Mouse (Mus musculus) limb, embryonic 13.5 days (tissue): ENCODE measurements around the gene Dlst. TPM values are rescaled to one million over a fixed set of nuclear protein-coding genes. Genes with fewer than 3 reads are reported as not detected.

Experiments
- ATAC-seq: fragments of 200-750 bp; cut with Nextera tagmentation; 2 replicates; pipeline ENCODE4 v1.8.0; 2017; ENCODE audit warnings: low read depth, moderate number of reproducible peaks, moderate TSS enrichment; ENCODE audit not compliant: low FRiP score
- H3K27ac ChIP-seq: fragments of 300-500 bp; sonication (generic); 2 replicates; pipeline ENCODE4 v1.5.1; 2015; ENCODE audit warnings: inconsistent platforms, mild to moderate bottlenecking, moderate library complexity
- H3K27me3 ChIP-seq: fragments of 300-500 bp; sonication (generic); 2 replicates; pipeline ENCODE4 v1.6.1; 2015; ENCODE audit warnings: mild to moderate bottlenecking, inconsistent platforms
- H3K36me3 ChIP-seq: fragments of 300-500 bp; sonication (generic); 2 replicates; pipeline ENCODE4 v1.6.1; 2015; ENCODE audit warnings: inconsistent platforms, mild to moderate bottlenecking, moderate library complexity
- H3K4me1 ChIP-seq: fragments of 300-500 bp; sonication (generic); 2 replicates; pipeline ENCODE4 v1.6.1; 2015; ENCODE audit warnings: inconsistent platforms
- H3K4me2 ChIP-seq: fragments of 300-500 bp; sonication (generic); replicated peaks from 2 replicates; pipeline ENCODE4 v1.6.1; 2015; ENCODE audit warnings: inconsistent platforms, mild to moderate bottlenecking, moderate library complexity
- H3K4me3 ChIP-seq: fragments of 300-500 bp; sonication (generic); 2 replicates; pipeline ENCODE4 v1.5.1; 2015; ENCODE audit warnings: moderate library complexity, mild to moderate bottlenecking, inconsistent platforms
- H3K9ac ChIP-seq: fragments of 300-500 bp; sonication (generic); 2 replicates; pipeline ENCODE4 v1.6.1; 2015; ENCODE audit warnings: mild to moderate bottlenecking, inconsistent platforms
- H3K9me3 ChIP-seq: fragments of 300-500 bp; sonication (generic); 2 replicates; pipeline ENCODE4 v1.6.1; 2016; ENCODE audit warnings: inconsistent platforms
- WGBS: fragments of 180-500 bp; shearing (Covaris S2); methylation state at CpG from one replicate; pipeline ENCODE4 v1.1.7; 2015; 5-methylcytosine and 5-hydroxymethylcytosine counted together
- polyA plus RNA-seq: library from polyadenylated mRNA; unstranded; fragments of >200 nt; fragmentation: Nextera tagmentation; extraction: Ambion mirVana; gene quantifications from 2 replicates; pipeline ENCODE4 v1.2.1, GENCODE M21; 2015

Gene Dlst
- polyA plus RNA-seq, 1 experiment from 2014 or later = 110 TPM

DNA sequence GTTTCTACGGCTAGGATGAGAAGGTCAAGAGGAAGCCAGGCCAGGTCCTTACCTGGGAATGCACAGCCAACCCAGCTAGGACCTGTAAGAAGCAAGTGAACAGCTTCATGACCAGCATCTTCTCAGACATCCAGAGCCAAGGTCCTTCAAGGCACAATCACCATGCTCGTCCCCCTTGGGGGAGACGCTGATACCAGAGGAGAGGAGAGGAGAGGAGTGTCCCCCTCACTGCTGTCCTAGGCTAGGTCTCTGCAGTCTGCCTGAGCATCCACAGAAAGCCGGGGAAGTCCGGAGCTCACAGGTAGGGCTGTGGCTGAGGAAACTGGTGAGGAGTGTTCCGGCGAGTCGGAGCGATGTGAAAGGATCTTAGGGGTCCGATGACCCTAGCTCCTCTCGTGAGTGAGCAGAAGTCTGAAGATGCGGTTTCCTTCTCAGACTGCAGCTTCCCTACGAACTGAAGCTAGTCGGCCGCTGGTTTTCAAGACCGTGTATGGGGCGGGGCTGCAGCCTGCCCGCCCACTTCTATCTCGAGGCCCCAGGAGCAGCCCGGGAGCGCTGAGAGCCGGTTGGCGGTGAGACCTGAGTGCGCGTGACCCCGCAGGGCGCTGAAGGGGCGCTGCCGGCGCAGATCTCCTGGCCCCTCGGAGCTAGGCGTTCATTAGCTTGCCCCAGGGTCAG lies 66.4 kb downstream of the Dlst start:
- peak overlapping the region; percentile 67 for H3K9ac ChIP-seq
- no peaks in the 10 kb centered on the region for H3K9me3 ChIP-seq
- peak overlapping the region; percentile 73 for H3K4me2 ChIP-seq
- peak overlapping the region; percentile 49 for H3K4me3 ChIP-seq
- WGBS = 1% methylated on average over 32 of the region's 32 CpGs
- peaks cover 56% of the 10 kb centered on the region for H3K4me1 ChIP-seq
- peaks cover 13% of the 10 kb centered on the region; the same call in 1 of the 2 replicates for H3K27me3 ChIP-seq
- H3K36me3 ChIP-seq = no peaks in the 10 kb centered on the region
- peak overlapping the region; percentile 78; the same call in 1 of the 2 replicates for H3K27ac ChIP-seq
- peak; percentile 31; the same call in 1 of the 2 replicates for ATAC-seq

DNA sequence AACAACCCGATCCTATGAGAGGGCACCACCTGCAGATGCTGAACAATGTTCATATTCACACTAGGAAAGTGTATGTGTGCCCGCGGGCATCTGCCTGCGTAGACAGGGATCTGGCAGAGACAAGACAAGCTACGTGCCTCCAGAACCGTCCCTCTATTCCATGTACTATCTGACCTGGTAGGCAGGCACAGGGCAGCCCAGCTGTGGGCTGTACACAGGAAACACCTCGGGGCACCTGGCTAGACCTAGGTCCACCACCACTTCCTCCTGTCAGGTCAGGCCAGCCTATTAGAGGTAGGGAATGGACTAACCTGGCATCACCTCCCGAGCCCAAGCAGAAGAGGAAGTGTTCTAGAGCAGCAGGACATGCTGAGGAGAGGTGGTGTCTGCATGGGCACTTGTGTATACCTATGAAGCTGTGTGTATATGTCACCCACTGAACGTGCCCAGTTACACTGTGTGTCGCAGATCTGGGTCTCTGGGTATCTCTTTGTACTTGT lies 67.2 kb downstream of the Dlst start, which contains the start of gene Pgf:
TSS of gene Pgf (minus strand) at position 51 of the 500 bp plus-strand sequence.
- Histone ChIP-seq H3K9ac (peak within 1 kb of the TSS; percentile 67), H3K4me2 (peak within 1 kb of the TSS; percentile 73)
- WGBS = 72% methylated on average over 10 of the region's 10 CpGs

DNA sequence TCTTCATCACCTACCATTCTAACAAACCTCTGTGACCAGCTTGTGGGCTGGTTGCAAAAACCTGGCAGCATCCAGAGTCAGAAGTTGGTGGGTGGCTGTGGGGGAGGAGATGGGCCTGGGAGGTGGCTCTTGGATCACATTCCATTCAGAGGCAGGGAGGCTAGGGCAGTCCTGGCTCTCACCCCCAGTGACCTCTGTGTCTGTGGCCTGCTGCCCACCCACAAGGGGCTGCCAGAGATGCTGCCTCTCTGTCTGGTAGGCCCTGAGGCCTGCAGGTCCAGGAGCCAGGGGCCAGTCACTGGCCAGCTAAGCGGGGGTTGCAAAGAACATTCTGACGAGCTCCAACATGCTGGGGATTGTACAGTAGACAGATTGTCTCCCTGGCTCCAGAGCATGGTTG lies 67.7 kb downstream of the Dlst start:
- H3K27ac ChIP-seq = no peak overlapping the region
- H3K9me3 ChIP-seq = no peaks in the 10 kb centered on the region
- H3K9ac ChIP-seq = no peak overlapping the region
- WGBS = 69% methylated on average over 2 of the region's 2 CpGs
- H3K4me3 ChIP-seq = no peak overlapping the region
- H3K4me2 ChIP-seq = no peak overlapping the region
- H3K4me1 ChIP-seq = peaks cover 63% of the 10 kb centered on the region
- peaks cover 24% of the 10 kb centered on the region; the same call in 1 of the 2 replicates for H3K27me3 ChIP-seq
- H3K36me3 ChIP-seq = no peaks in the 10 kb centered on the region
- ATAC-seq = no peak

More for the DNA sequence above, 67.2 kb downstream of the Dlst start, which contains the start of gene Pgf:
- H3K27me3 ChIP-seq = peaks cover 20% of the 10 kb centered on the region; the same call in 1 of the 2 replicates
- H3K27ac ChIP-seq = peak within 1 kb of the TSS; percentile 78
- no peak for ATAC-seq
- no peaks in the 10 kb centered on the region for H3K36me3 ChIP-seq
- no peaks in the 10 kb centered on the region for H3K9me3 ChIP-seq
- H3K4me1 ChIP-seq = peaks cover 63% of the 10 kb centered on the region
- peak within 1 kb of the TSS; percentile 49 for H3K4me3 ChIP-seq

DNA sequence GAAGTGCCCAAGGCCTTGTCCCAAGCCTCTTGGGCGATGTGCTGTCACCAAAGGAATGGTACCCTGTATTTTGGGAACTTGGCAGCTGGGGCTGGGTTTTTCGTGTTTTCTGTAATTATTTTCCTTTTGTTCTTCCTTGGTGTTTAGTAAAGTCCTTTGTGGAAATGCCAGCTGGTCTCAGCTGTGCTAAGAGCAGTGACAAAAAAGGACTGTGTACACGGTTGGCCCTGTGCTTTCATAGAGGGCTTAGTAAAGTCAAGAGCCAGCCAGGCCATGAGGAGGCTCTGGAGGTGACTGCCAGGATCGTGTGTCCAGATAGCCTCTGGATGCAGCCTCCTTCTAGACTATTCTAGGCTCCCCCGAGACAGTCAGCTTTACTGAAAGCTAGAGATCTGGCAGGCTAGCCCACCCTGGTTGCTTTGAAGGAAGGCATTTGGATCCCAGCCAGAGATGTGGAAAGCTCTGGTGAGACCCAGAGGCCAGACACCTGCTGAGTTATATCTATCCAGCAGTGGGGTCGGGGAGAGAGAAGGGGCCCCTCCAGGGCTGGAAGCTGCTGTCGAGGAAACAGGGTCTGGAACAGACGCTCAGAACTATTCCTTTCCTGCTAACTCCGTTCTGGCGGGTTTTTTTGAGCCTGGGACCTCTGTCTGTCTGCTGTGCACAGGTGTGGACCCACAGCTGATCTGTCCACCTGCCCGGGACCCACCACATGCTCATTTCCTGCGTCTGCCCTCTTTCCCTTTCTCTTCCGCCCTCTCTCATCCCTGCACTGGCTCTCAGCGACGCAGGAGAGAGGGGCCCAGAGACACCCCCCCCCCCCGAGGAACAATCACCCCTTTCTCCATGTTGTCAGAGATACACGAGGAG lies 71.1 kb downstream of the Dlst start:
- H3K9ac ChIP-seq = no peak overlapping the region
- WGBS = 23% methylated on average over 16 of the region's 17 CpGs
- peak overlapping the region; percentile 36 for H3K4me2 ChIP-seq

DNA sequence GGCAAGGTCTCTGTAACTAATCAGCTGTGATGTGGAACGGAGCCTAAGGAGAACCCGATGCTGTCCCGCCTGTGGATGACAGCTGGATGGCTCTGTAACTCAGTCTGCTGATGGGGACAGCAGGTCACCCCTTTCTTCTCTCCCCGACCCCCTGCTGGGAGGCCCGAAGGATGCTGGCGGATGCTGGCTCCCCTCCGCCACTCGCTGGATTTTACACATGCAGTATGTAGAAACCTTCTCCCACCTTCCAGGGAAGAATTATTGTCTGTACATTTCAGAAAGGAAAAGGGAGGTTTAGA lies 71.7 kb downstream of the Dlst start:
- Histone ChIP-seq H3K4me2 (peak overlapping the region; percentile 36), H3K4me3 (no peak overlapping the region), H3K9me3 (no peaks in the 10 kb centered on the region), H3K4me1 (peaks cover 30% of the 10 kb centered on the region), H3K27ac (no peak overlapping the region), H3K27me3 (peaks cover 23% of the 10 kb centered on the region; the same call in 1 of the 2 replicates), H3K36me3 (no peaks in the 10 kb centered on the region), H3K9ac (no peak overlapping the region)
- WGBS = 11% methylated on average over 8 of the region's 8 CpGs
- peak; percentile 68 for ATAC-seq

More for the DNA sequence above, 71.1 kb downstream of the Dlst start:
- H3K9me3 ChIP-seq = no peaks in the 10 kb centered on the region
- peaks cover 24% of the 10 kb centered on the region; the same call in 1 of the 2 replicates for H3K27me3 ChIP-seq
- ATAC-seq = peak; percentile 51
- H3K36me3 ChIP-seq = no peaks in the 10 kb centered on the region
- no peak overlapping the region for H3K27ac ChIP-seq
- peaks cover 36% of the 10 kb centered on the region for H3K4me1 ChIP-seq
- no peak overlapping the region for H3K4me3 ChIP-seq

DNA sequence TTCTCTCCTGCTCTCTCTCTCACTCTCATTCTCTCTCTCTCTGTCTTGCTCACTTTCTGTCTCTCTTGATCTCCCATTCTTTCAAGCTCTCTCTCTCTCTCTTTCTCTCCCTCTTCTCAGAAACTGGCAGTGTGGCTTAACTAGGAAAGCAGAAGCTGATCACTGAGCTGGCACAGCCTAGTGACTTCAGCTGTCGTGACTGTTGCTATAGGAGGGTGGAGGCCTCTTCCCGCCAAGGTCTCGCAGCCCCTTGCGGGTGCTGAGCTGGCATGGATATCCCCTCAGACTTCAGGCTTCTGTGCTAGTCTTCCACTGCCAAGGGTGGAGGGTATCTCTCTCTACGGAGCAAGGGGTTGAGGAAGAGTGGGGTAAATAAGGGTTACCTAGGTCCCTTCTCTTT lies 72.3 kb downstream of the Dlst start:
- no peak overlapping the region for H3K9ac ChIP-seq
- H3K36me3 ChIP-seq = no peaks in the 10 kb centered on the region
- WGBS = 66% methylated on average over 5 of the region's 5 CpGs
- H3K9me3 ChIP-seq = no peaks in the 10 kb centered on the region
- H3K4me2 ChIP-seq = no peak overlapping the region
- H3K4me1 ChIP-seq = peaks cover 24% of the 10 kb centered on the region
- no peak for ATAC-seq
- H3K27ac ChIP-seq = no peak overlapping the region
- no peak overlapping the region for H3K4me3 ChIP-seq
- H3K27me3 ChIP-seq = peaks cover 17% of the 10 kb centered on the region; the same call in 1 of the 2 replicates

DNA sequence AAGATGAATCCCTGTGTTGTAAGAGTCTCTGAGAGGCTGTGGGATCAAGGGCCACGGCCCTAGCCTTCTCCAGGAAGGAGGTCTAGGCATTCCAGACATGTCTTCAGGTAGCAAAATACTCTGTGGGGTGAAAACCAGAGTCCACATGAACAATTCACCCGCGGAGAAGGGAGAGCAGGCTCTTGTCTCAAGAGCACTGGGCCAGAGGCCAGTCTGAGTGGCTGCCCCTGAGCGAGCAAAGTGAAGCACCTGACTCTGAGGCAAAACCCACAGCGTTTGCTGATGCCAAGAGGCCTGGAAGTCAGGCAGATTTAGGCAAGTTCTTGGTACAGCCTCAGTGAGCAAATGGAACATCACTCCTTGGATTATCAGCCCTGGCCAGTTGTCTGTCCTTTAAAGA lies 73.5 kb downstream of the Dlst start:
- Histone ChIP-seq H3K27ac (no peak overlapping the region), H3K9ac (no peak overlapping the region), H3K9me3 (no peaks in the 10 kb centered on the region), H3K4me1 (peaks cover 23% of the 10 kb centered on the region), H3K4me2 (no peak overlapping the region), H3K36me3 (no peaks in the 10 kb centered on the region), H3K4me3 (no peak overlapping the region), H3K27me3 (peaks cover 10% of the 10 kb centered on the region; the same call in 1 of the 2 replicates)
- ATAC-seq = no peak
- WGBS = 68% methylated on average over 5 of the region's 5 CpGs

Other genes with a start within 250 kb of the Dlst start
- 1.0 and 2.7 TPM in 2 replicates for gene Ltbp2, start 234.3 kb upstream of the Dlst start, polyA plus RNA-seq
- 146 and 167 TPM in 2 replicates for gene Fcf1, start 139.9 kb upstream of the Dlst start, polyA plus RNA-seq
- 14.0 and 14.9 TPM in 2 replicates for gene Arel1, start 139.9 kb upstream of the Dlst start, polyA plus RNA-seq
- 37.1 and 38.2 TPM in 2 replicates for gene Ylpm1, start 114.5 kb upstream of the Dlst start, polyA plus RNA-seq
- gene Prox2, start 74 bp upstream of the Dlst start, polyA plus RNA-seq = 3.6 and 4.1 TPM in 2 replicates
- 0.31 and 0.33 TPM in 2 replicates for gene Rps6kl1, start 40.4 kb downstream of the Dlst start, polyA plus RNA-seq
- 17.9 and 19.5 TPM in 2 replicates for gene Pgf, start 67.0 kb downstream of the Dlst start, polyA plus RNA-seq
- gene Eif2b2, start 108.6 kb downstream of the Dlst start, polyA plus RNA-seq = 78.3 and 79.9 TPM in 2 replicates
- gene Mlh3, start 159.8 kb downstream of the Dlst start, polyA plus RNA-seq = 10.0 and 10.8 TPM in 2 replicates
- gene Acyp1, start 177.6 kb downstream of the Dlst start, polyA plus RNA-seq = 44.8 and 48.4 TPM in 2 replicates
- gene Zc2hc1c, start 177.8 kb downstream of the Dlst start, polyA plus RNA-seq = 1.0 and 1.2 TPM in 2 replicates
- 25.4 and 29.1 TPM in 2 replicates for gene Nek9, start 228.5 kb downstream of the Dlst start, polyA plus RNA-seq